ENCODE assay signal across 22 mouse cellular contexts in the genomic region with DNA sequence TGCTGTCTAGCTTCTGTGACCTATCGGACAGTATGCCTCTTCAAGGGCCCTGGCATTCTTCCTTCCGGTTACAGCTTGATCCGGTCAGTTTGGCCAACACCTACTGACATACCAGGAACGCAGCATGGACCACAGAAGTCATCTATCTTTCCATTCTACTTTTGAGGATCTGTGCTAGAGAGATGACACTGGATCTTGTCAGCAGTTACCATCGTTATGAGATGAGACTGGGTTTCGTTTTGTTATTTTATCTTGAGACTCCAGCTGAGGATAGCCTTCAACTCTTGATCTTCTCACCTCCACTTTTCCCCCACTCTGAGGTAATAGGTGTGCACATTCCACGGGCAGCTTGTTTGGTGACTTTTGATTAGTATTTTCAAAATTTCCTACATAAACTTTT. TPM values are rescaled to one million over a fixed set of nuclear protein-coding genes. Genes with fewer than 3 reads are reported as not detected.
DNase-seq lines count a peak whose midpoint lies in the region; ATAC-seq and TF ChIP-seq lines count a peak whose summit lies in the region.
"Had no signal": no experiment of that assay in that cellular context is flagged by ENCODE, and none has a peak within 500 bp of the region (broad histone marks: within the 10 kb centered on the region; RNA-seq: fewer than 3 reads in every experiment).

No protein-coding gene starts in this region.

- H3K36me3 ChIP-seq in heart, embryonic 12.5 days = peaks cover 7% of the 10 kb centered on the region; the same call in 1 of the 2 replicates
- H3K36me3 ChIP-seq in liver, embryonic 11.5 days (ENCODE audit: control insufficient read depth, insufficient read depth, low read length) = peaks cover 8% of the 10 kb centered on the region
- H3K36me3 ChIP-seq in liver, postnatal 0 days (replicated peaks; ENCODE audit: insufficient read depth, low read length) = peaks cover 44% of the 10 kb centered on the region
- H3K36me3 ChIP-seq: lung, embryonic 15.5 days had no signal

- no peaks in the 10 kb centered on the region for H3K27me3 ChIP-seq in heart, embryonic 12.5 days (replicated peaks)
- no peaks in the 10 kb centered on the region for H3K27me3 ChIP-seq in liver, embryonic 11.5 days (replicated peaks; ENCODE audit: control insufficient read depth, insufficient read depth, low read length)
- no peaks in the 10 kb centered on the region for H3K27me3 ChIP-seq in liver, postnatal 0 days (ENCODE audit: insufficient read depth, low read length)
- H3K27me3 ChIP-seq: forebrain, embryonic 12.5 days; limb, embryonic 13.5 days; lung, embryonic 15.5 days; midbrain, embryonic 12.5 days had no signal

- peak; percentile 19; the same call in 1 of the 2 replicates for ATAC-seq in heart, embryonic 12.5 days (ENCODE audit: insufficient number of reproducible peaks, low FRiP score)
- no peak; the same call in 1 of the 2 replicates for ATAC-seq in liver, embryonic 11.5 days (replicated peaks; ENCODE audit: low FRiP score)
- ATAC-seq in liver, postnatal 0 days = no peak
- ATAC-seq: CD4-positive, CD25-positive, alpha-beta regulatory T cell, adult 4 months; hindbrain, postnatal 0 days; intestine, postnatal 0 days had no signal

- H3K4me1 ChIP-seq in heart, embryonic 12.5 days (replicated peaks) = peaks cover 10% of the 10 kb centered on the region
- H3K4me1 ChIP-seq in bone marrow, adult 2 months (ENCODE audit: control insufficient read depth, insufficient read depth, low read length) = no peaks in the 10 kb centered on the region
- peaks cover 14% of the 10 kb centered on the region for H3K4me1 ChIP-seq in liver, embryonic 11.5 days (replicated peaks; ENCODE audit: control insufficient read depth, insufficient read depth, low read length)
- H3K4me1 ChIP-seq in liver, postnatal 0 days (ENCODE audit: insufficient read depth) = peaks cover 12% of the 10 kb centered on the region
- H3K4me1 ChIP-seq: embryonic facial prominence, embryonic 10.5 days; forebrain, embryonic 12.5 days; limb, embryonic 13.5 days; midbrain, embryonic 12.5 days had no signal

- peak overlapping the region; percentile 82 for H3K27ac ChIP-seq in heart, embryonic 12.5 days (ENCODE audit: poor library complexity, severe bottlenecking)
- H3K27ac ChIP-seq in bone marrow, adult 2 months (ENCODE audit: control insufficient read depth, insufficient read depth, low read depth, low read length, poor library complexity) = peak overlapping the region; percentile 52
- peak overlapping the region; percentile 87 for H3K27ac ChIP-seq in liver, embryonic 11.5 days (ENCODE audit: low read depth, low read length)
- peak overlapping the region; percentile 93 for H3K27ac ChIP-seq in liver, postnatal 0 days (ENCODE audit: low read depth)
- H3K27ac ChIP-seq: embryonic facial prominence, embryonic 10.5 days; forebrain, embryonic 12.5 days; hindbrain, postnatal 0 days; limb, embryonic 13.5 days; lung, embryonic 15.5 days; midbrain, embryonic 12.5 days had no signal

- WGBS in heart, embryonic 12.5 days = 54% methylated on average over 7 of the region's 7 CpGs
- WGBS in bone marrow, adult 2 months = 68% methylated on average over 7 of the region's 7 CpGs
- 53% methylated on average over 7 of the region's 7 CpGs for WGBS in liver, embryonic 11.5 days
- 55% methylated on average over 7 of the region's 7 CpGs for WGBS in liver, postnatal 0 days (ENCODE audit: insufficient replicate concordance)

- H3K4me2 ChIP-seq in heart, embryonic 12.5 days = peak overlapping the region; percentile 29; the same call in 1 of the 2 replicates
- peak overlapping the region; percentile 48 for H3K4me2 ChIP-seq in liver, embryonic 11.5 days
- peak overlapping the region; percentile 51 for H3K4me2 ChIP-seq in liver, postnatal 0 days (ENCODE audit: low read depth, low read length)
- H3K4me2 ChIP-seq: forebrain, embryonic 12.5 days; limb, embryonic 13.5 days; lung, embryonic 15.5 days; midbrain, embryonic 12.5 days had no signal

- TF ChIP-seq POLR2A in bone marrow, adult 2 months (IDR thresholded peaks at IDR 0.05; ENCODE audit: borderline replicate concordance, control insufficient read depth, low read depth, low read length) = no peak

- no peak overlapping the region for H3K9ac ChIP-seq in heart, embryonic 12.5 days
- H3K9ac ChIP-seq in liver, embryonic 11.5 days (ENCODE audit: low read depth, low read length) = peak overlapping the region; percentile 2; the same call in 1 of the 2 replicates
- H3K9ac ChIP-seq in liver, postnatal 0 days (replicated peaks) = peak overlapping the region; percentile 52; the same call in 1 of the 2 replicates
- H3K9ac ChIP-seq: forebrain, embryonic 12.5 days; limb, embryonic 13.5 days; lung, embryonic 15.5 days; midbrain, embryonic 12.5 days had no signal

- peak; percentile 63 for TF ChIP-seq EP300 in liver, postnatal 0 days (IDR thresholded peaks at IDR 0.05; ENCODE audit: low read depth)

- 0 out of 2 replicates have a peak, but pooled peaks cover 3% of the 10 kb centered on the region for H3K9me3 ChIP-seq in heart, embryonic 12.5 days (replicated peaks)
- peaks cover 3% of the 10 kb centered on the region for H3K9me3 ChIP-seq in liver, embryonic 11.5 days (ENCODE audit: control insufficient read depth, low read length)
- no peaks in the 10 kb centered on the region for H3K9me3 ChIP-seq in liver, postnatal 0 days (ENCODE audit: low read length)
- H3K9me3 ChIP-seq: embryonic facial prominence, embryonic 10.5 days; forebrain, embryonic 12.5 days; limb, embryonic 13.5 days; lung, embryonic 15.5 days; midbrain, embryonic 12.5 days had no signal

- no peak overlapping the region for H3K4me3 ChIP-seq in heart, embryonic 12.5 days
- H3K4me3 ChIP-seq in bone marrow, adult 2 months (replicated peaks; ENCODE audit: control insufficient read depth, low read depth, low read length) = peak overlapping the region; percentile 38
- no peak overlapping the region; the same call in 1 of the 2 replicates for H3K4me3 ChIP-seq in liver, embryonic 11.5 days (ENCODE audit: low read depth, low read length)
- H3K4me3 ChIP-seq in liver, postnatal 0 days (ENCODE audit: low read depth, low read length) = peak overlapping the region; percentile 35
- H3K4me3 ChIP-seq: embryonic facial prominence, embryonic 10.5 days; forebrain, embryonic 12.5 days; limb, embryonic 13.5 days; lung, embryonic 15.5 days; midbrain, embryonic 12.5 days had no signal

- TF ChIP-seq CTCF in bone marrow, adult 2 months (IDR thresholded peaks at IDR 0.05; ENCODE audit: control insufficient read depth, insufficient read depth, low read length) = no peak
- TF ChIP-seq CTCF in liver, postnatal 0 days (IDR thresholded peaks at IDR 0.05; ENCODE audit: low read depth) = no peak

- no peak for DNase-seq in heart, adult 9 months (ENCODE audit: low spot score in 2 of 2)
- no peak for DNase-seq in liver, embryonic 11.5 days (ENCODE audit: low spot score)
- no peak for DNase-seq in liver, postnatal 0 days
- no peak for DNase-seq in gastrocnemius, postnatal 25 days
- no peak for DNase-seq in right cerebral cortex, postnatal 10 days (ENCODE audit: low spot score in 2 of 2)
- DNase-seq: adrenal gland, postnatal 36 days; cerebellum, adult 11-12 months; cerebellum, postnatal 10 days; kidney, postnatal 36 days; lung, postnatal 4 days; spleen, adult 18-20 months had no signal

RNA-seq across cellular contexts. Expression of gene F2rl2, which starts 24.3 kb away (rescaled TPM):
- polyA plus RNA-seq in heart, embryonic 12.5 days (2016; fragmentation: Nextera tagmentation; extraction: Ambion mirVana) = 1.9 and 2.2 TPM in 2 replicates
- 12.8 and 18.3 TPM in 2 replicates for polyA plus RNA-seq in bone marrow, adult 2 months (2011; ENCODE audit: insufficient read depth, insufficient read length, low replicate concordance, missing spikeins)
- 29.5 and 33.0 TPM in 2 replicates for polyA plus RNA-seq in liver, embryonic 11.5 days (2014; fragmentation: Nextera tagmentation; extraction: Ambion mirVana)
- 10.7 and 13.0 TPM in 2 replicates for polyA plus RNA-seq in liver, postnatal 0 days (2015; fragmentation: Nextera tagmentation; extraction: Ambion mirVana)
- total RNA-seq in gastrocnemius, postnatal 25 days (2021) = not detected
- total RNA-seq: gastrocnemius, adult 18-20 months had no signal

RNA-seq across cellular contexts. Expression of gene F2r, which starts 54.1 kb away (rescaled TPM):
- polyA plus RNA-seq in heart, embryonic 12.5 days (2016; fragmentation: Nextera tagmentation; extraction: Ambion mirVana) = 184 and 192 TPM in 2 replicates
- 3.7 and 8.7 TPM in 2 replicates for polyA plus RNA-seq in bone marrow, adult 2 months (2011; ENCODE audit: insufficient read depth, insufficient read length, low replicate concordance, missing spikeins)
- polyA plus RNA-seq in liver, embryonic 11.5 days (2014; fragmentation: Nextera tagmentation; extraction: Ambion mirVana) = 142 and 156 TPM in 2 replicates
- polyA plus RNA-seq in liver, postnatal 0 days (2015; fragmentation: Nextera tagmentation; extraction: Ambion mirVana) = 25.5 and 28.6 TPM in 2 replicates
- total RNA-seq in gastrocnemius, postnatal 25 days (2021) = 1 to 10 TPM; 6.1 to 7.9 TPM

Comparison
In these comparisons a context has a peak if more than half of its experiments do, and no peak if none do; other contexts are left out.
1. H3K4me3 ChIP-seq: peak in bone marrow, adult 2 months (single experiment) and liver, postnatal 0 days (single experiment); none in heart, embryonic 12.5 days (single experiment) and liver, embryonic 11.5 days (single experiment).
2. Peak in every context shown above with its lines, with median percentiles within 50 percentile points of each other: H3K27ac ChIP-seq and H3K4me2 ChIP-seq.